Mouse (Mus musculus) MEL (cell line): Measurements from ENCODE around the gene Rab22a.

ENCODE experiments used
- BHLHE40 ChIP-seq: IDR thresholded peaks from 2 replicates; pipeline ENCODE4 v1.6.1; 2012; ENCODE audit warnings: low read depth, mild to moderate bottlenecking, inconsistent platforms, low read length, improper control_type of control experiment, borderline replicate concordance
- CTCF ChIP-seq, 3 experiments: IDR thresholded peaks in 2 of 3; conservative IDR thresholded peaks in 1 of 3; 2 replicates each; pipeline ENCODE4 v1.5.1; 2011 to 2012; ENCODE audit warnings: low read length in 3 of 3, low read depth in 2 of 3, mild to moderate bottlenecking in 2 of 3, improper control_type of control experiment in 1 of 3, inconsistent platforms in 1 of 3, mixed read lengths in 1 of 3, moderate library complexity in 1 of 3; ENCODE audit not compliant: control insufficient read depth in 1 of 3, insufficient read depth in 1 of 3, poor library complexity in 1 of 3, severe bottlenecking in 1 of 3
- EP300 ChIP-seq, 2 experiments: IDR thresholded peaks; 2 replicates each; pipeline ENCODE4 v1.6.1; 2011; ENCODE audit warnings: improper control_type of control experiment in 2 of 2, low read length in 2 of 2, low read depth in 1 of 2, mild to moderate bottlenecking in 1 of 2

GRCm38 (mm10) chr2:173755433-173756144 is 96.0 kb downstream of the Rab22a start:
- TF ChIP-seq EP300 (IDR thresholded peaks at IDR 0.05; ENCODE audit: low read depth in 1 of 2, low read length in 2 of 2) = no peak
- no peak for TF ChIP-seq CTCF (IDR thresholded peaks at IDR 0.05 in 2 of 3, conservative IDR thresholded peaks at IDR 0.05 in 1 of 3; ENCODE audit: control insufficient read depth in 1 of 3, insufficient read depth in 1 of 3, low read depth in 2 of 3, low read length in 3 of 3, poor library complexity in 1 of 3, severe bottlenecking in 1 of 3)
- no peak for TF ChIP-seq BHLHE40
